Mouse (Mus musculus) adrenal gland, adult (tissue): Measurements from ENCODE around the gene Zfyve26.

Experiments used
- DNase-seq, 2 experiments: peaks; one replicate each; pipeline ENCODE4 v3.0.0; 2022 to 2023; ENCODE audit warnings: low spot score in 1 of 2; ENCODE audit not compliant: inconsistent age in 2 of 2

Gene Zfyve26

GRCm38 (mm10) chr12:79296126-79296816 is at the start of gene Zfyve26:
TSS of gene Zfyve26 (minus strand) at chr12:79296304.
- DNase-seq, result peak; percentile 94 to 98

- no peak for DNase-seq
Observed at GRCm38 (mm10) chr12:79341291-79341845, 45.3 kb upstream of the Zfyve26 start.

- DNase-seq, result no peak
Observed at GRCm38 (mm10) chr12:79340513-79340912, 44.4 kb upstream of the Zfyve26 start.

GRCm38 (mm10) chr12:79338791-79339190 is 42.7 kb upstream of the Zfyve26 start:
- no peak for DNase-seq

- DNase-seq, result no peak
Observed at GRCm38 (mm10) chr12:79331722-79332121, 35.6 kb upstream of the Zfyve26 start.

GRCm38 (mm10) chr12:79330571-79330970 is 34.5 kb upstream of the Zfyve26 start:
- no peak for DNase-seq

- no peak for DNase-seq
Observed at GRCm38 (mm10) chr12:79327868-79328267, 31.8 kb upstream of the Zfyve26 start.

- no peak for DNase-seq
Observed at GRCm38 (mm10) chr12:79326745-79327144, 30.6 kb upstream of the Zfyve26 start.

GRCm38 (mm10) chr12:79326236-79326635 is 30.1 kb upstream of the Zfyve26 start:
- DNase-seq, result no peak

GRCm38 (mm10) chr12:79322539-79322938 is 26.4 kb upstream of the Zfyve26 start:
- DNase-seq, result peak in 1 of 2 experiments; percentile 52

GRCm38 (mm10) chr12:79320895-79321294 is 24.8 kb upstream of the Zfyve26 start:
- peak in 1 of 2 experiments; percentile 31 for DNase-seq

- DNase-seq, result no peak
Observed at GRCm38 (mm10) chr12:79317339-79317738, 21.2 kb upstream of the Zfyve26 start.

- DNase-seq, result no peak
Observed at GRCm38 (mm10) chr12:79313721-79314120, 17.6 kb upstream of the Zfyve26 start.

GRCm38 (mm10) chr12:79306013-79306412 is 9.9 kb upstream of the Zfyve26 start:
- no peak for DNase-seq

- DNase-seq, result no peak
Observed at GRCm38 (mm10) chr12:79305131-79305530, 9.0 kb upstream of the Zfyve26 start.

- DNase-seq, result no peak
Observed at GRCm38 (mm10) chr12:79301802-79302201, 5.7 kb upstream of the Zfyve26 start.

- DNase-seq, result no peak
Observed at GRCm38 (mm10) chr12:79297884-79298636, 2.0 kb upstream of the Zfyve26 start.

- DNase-seq, result peak; percentile 76 to 93
Observed at GRCm38 (mm10) chr12:79297121-79297576, 1.0 kb upstream of the Zfyve26 start, which contains the start of gene Rad51b. TSS of gene Rad51b (plus strand) at chr12:79297282.

GRCm38 (mm10) chr12:79292874-79293273 is 3.2 kb downstream of the Zfyve26 start:
- peak in 1 of 2 experiments; percentile 37 for DNase-seq

- DNase-seq, result no peak
Observed at GRCm38 (mm10) chr12:79282595-79282994, 13.5 kb downstream of the Zfyve26 start.

GRCm38 (mm10) chr12:79279513-79280115 is 16.5 kb downstream of the Zfyve26 start:
- DNase-seq, result no peak
